Mouse (Mus musculus): ENCODE data around the gene Cttnbp2nl. TPM values are rescaled to one million over a fixed set of nuclear protein-coding genes. Genes with fewer than 3 reads are reported as not detected.

Cttnbp2nl gene
- polyA plus RNA-seq, 1 experiment = 4.2 TPM

GRCm38 (mm10) chr3:104960026-104961000 is 92.6 kb downstream of the Cttnbp2nl start:
- 25% methylated on average over 19 of the region's 19 CpGs for WGBS
- Histone ChIP-seq H3K27ac (ENCODE audit: insufficient read depth, low read depth, low read length) (no peak overlapping the region), H3K4me3 (ENCODE audit: insufficient read depth, low read depth, low read length) (no peak overlapping the region), H3K27me3 (replicated peaks; ENCODE audit: control insufficient read depth, insufficient read depth, low read length) (peaks cover 3% of the 10 kb centered on the region; the same call in 1 of the 2 replicates), H3K36me3 (ENCODE audit: control insufficient read depth, insufficient read depth, low read length) (no peaks in the 10 kb centered on the region), H3K4me1 (ENCODE audit: control insufficient read depth, insufficient read depth, low read length) (no peaks in the 10 kb centered on the region)
- TF ChIP-seq POLR2A (IDR thresholded peaks at IDR 0.05; ENCODE audit: low read depth, low read length) (no peak), CTCF (conservative IDR thresholded peaks at IDR 0.05; ENCODE audit: insufficient read depth, insufficient read length, low read depth, low read length) (no peak)
- no peak for DNase-seq

GRCm38 (mm10) chr3:104956131-104956581 is 96.8 kb downstream of the Cttnbp2nl start:
- Histone ChIP-seq H3K36me3 (ENCODE audit: control insufficient read depth, insufficient read depth, low read length) (no peaks in the 10 kb centered on the region), H3K27ac (ENCODE audit: insufficient read depth, low read depth, low read length) (no peak overlapping the region), H3K4me3 (ENCODE audit: insufficient read depth, low read depth, low read length) (no peak overlapping the region), H3K27me3 (replicated peaks; ENCODE audit: control insufficient read depth, insufficient read depth, low read length) (no peaks in the 10 kb centered on the region), H3K4me1 (ENCODE audit: control insufficient read depth, insufficient read depth, low read length) (no peaks in the 10 kb centered on the region)
- DNase-seq = peak; percentile 27
- TF ChIP-seq POLR2A (IDR thresholded peaks at IDR 0.05; ENCODE audit: low read depth, low read length) = no peak
- TF ChIP-seq CTCF (conservative IDR thresholded peaks at IDR 0.05; ENCODE audit: insufficient read depth, insufficient read length, low read depth, low read length) = no peak
- WGBS = 77% methylated on average over 6 of the region's 6 CpGs

GRCm38 (mm10) chr3:104954551-104954950 is 98.4 kb downstream of the Cttnbp2nl start:
- H3K27ac ChIP-seq (ENCODE audit: insufficient read depth, low read depth, low read length) = no peak overlapping the region
- DNase-seq = no peak
- TF ChIP-seq POLR2A (IDR thresholded peaks at IDR 0.05; ENCODE audit: low read depth, low read length) (no peak), CTCF (conservative IDR thresholded peaks at IDR 0.05; ENCODE audit: insufficient read depth, insufficient read length, low read depth, low read length) (no peak)
- WGBS = 97% methylated on average over 15 of the region's 15 CpGs
- H3K4me3 ChIP-seq (ENCODE audit: insufficient read depth, low read depth, low read length) = no peak overlapping the region
- H3K36me3 ChIP-seq (ENCODE audit: control insufficient read depth, insufficient read depth, low read length) = no peaks in the 10 kb centered on the region
- H3K27me3 ChIP-seq (replicated peaks; ENCODE audit: control insufficient read depth, insufficient read depth, low read length) = no peaks in the 10 kb centered on the region
- no peaks in the 10 kb centered on the region for H3K4me1 ChIP-seq (ENCODE audit: control insufficient read depth, insufficient read depth, low read length)

GRCm38 (mm10) chr3:104954137-104954536 is 98.8 kb downstream of the Cttnbp2nl start:
- H3K36me3 ChIP-seq (ENCODE audit: control insufficient read depth, insufficient read depth, low read length) = no peaks in the 10 kb centered on the region
- no peak for DNase-seq
- H3K4me1 ChIP-seq (ENCODE audit: control insufficient read depth, insufficient read depth, low read length) = no peaks in the 10 kb centered on the region
- no peak overlapping the region for H3K4me3 ChIP-seq (ENCODE audit: insufficient read depth, low read depth, low read length)
- H3K27me3 ChIP-seq (replicated peaks; ENCODE audit: control insufficient read depth, insufficient read depth, low read length) = no peaks in the 10 kb centered on the region
- TF ChIP-seq POLR2A (IDR thresholded peaks at IDR 0.05; ENCODE audit: low read depth, low read length) = no peak
- no peak for TF ChIP-seq CTCF (conservative IDR thresholded peaks at IDR 0.05; ENCODE audit: insufficient read depth, insufficient read length, low read depth, low read length)
- WGBS = 95% methylated on average over 3 of the region's 3 CpGs
- H3K27ac ChIP-seq (ENCODE audit: insufficient read depth, low read depth, low read length) = no peak overlapping the region

- DNase-seq = no peak
- no peak overlapping the region for H3K4me3 ChIP-seq (ENCODE audit: insufficient read depth, low read depth, low read length)
- no peaks in the 10 kb centered on the region for H3K4me1 ChIP-seq (ENCODE audit: control insufficient read depth, insufficient read depth, low read length)
- no peaks in the 10 kb centered on the region for H3K27me3 ChIP-seq (replicated peaks; ENCODE audit: control insufficient read depth, insufficient read depth, low read length)
- TF ChIP-seq POLR2A (IDR thresholded peaks at IDR 0.05; ENCODE audit: low read depth, low read length) (no peak), CTCF (conservative IDR thresholded peaks at IDR 0.05; ENCODE audit: insufficient read depth, insufficient read length, low read depth, low read length) (no peak)
- H3K36me3 ChIP-seq (ENCODE audit: control insufficient read depth, insufficient read depth, low read length) = no peaks in the 10 kb centered on the region
- no peak overlapping the region for H3K27ac ChIP-seq (ENCODE audit: insufficient read depth, low read depth, low read length)
- 94% methylated on average over 23 of the region's 23 CpGs for WGBS
Observed at GRCm38 (mm10) chr3:104952891-104953670, 99.9 kb downstream of the Cttnbp2nl start.

Other genes with a start within 250 kb of the Cttnbp2nl start
- 14.1 and 14.2 TPM in 2 replicates for gene Mov10, start 234.6 kb downstream of the Cttnbp2nl start, polyA plus RNA-seq (2012; rRNA removed)
- 6.3 and 7.4 TPM in 2 replicates for gene St7l, start 189.1 kb downstream of the Cttnbp2nl start, polyA plus RNA-seq (2012; rRNA removed)
- 16.0 and 22.1 TPM in 2 replicates for gene Capza1, start 188.6 kb downstream of the Cttnbp2nl start, polyA plus RNA-seq (2012; rRNA removed)
- gene Wnt2b, start 91.2 kb downstream of the Cttnbp2nl start, polyA plus RNA-seq (2012; rRNA removed) = 0.97 and 1.2 TPM in 2 replicates
- not detected in 2 replicates for gene 4930564D02Rik, start 13.7 kb upstream of the Cttnbp2nl start, polyA plus RNA-seq (2012; rRNA removed)

Data from kidney, adult 2 months (tissue).